Mouse (Mus musculus) brown adipose tissue, adult 24 weeks (tissue): ENCODE measurements around the gene Tns1. TPM values are rescaled to one million over a fixed set of nuclear protein-coding genes. Genes with fewer than 3 reads are reported as not detected.

Experiments
- H3K27ac ChIP-seq: fragments of 200-500 bp; replicated peaks from 2 replicates; pipeline ENCODE4 v1.5.1; 2012; ENCODE audit warnings: low read depth, mild to moderate bottlenecking, low read length
- H3K4me1 ChIP-seq: fragments of 200-500 bp; 2 replicates; pipeline ENCODE4 v1.6.1; 2012; ENCODE audit warnings: low read length, mixed read lengths; ENCODE audit not compliant: control insufficient read depth, insufficient read depth, insufficient read length
- H3K4me3 ChIP-seq: fragments of 200-500 bp; 2 replicates; pipeline ENCODE4 v1.5.1; 2012; ENCODE audit warnings: low read depth, mild to moderate bottlenecking, low read length, moderate library complexity; ENCODE audit not compliant: insufficient read depth
- polyA plus RNA-seq: library from polyadenylated mRNA; stranded (reverse); fragments of >200 nt; gene quantifications from 2 replicates; pipeline ENCODE4 v1.2.4, GENCODE M21; 2012; ENCODE audit not compliant: missing spikeins, insufficient read depth, insufficient read length

The Tns1 gene
- polyA plus RNA-seq, 1 experiment: 237 TPM

DNA sequence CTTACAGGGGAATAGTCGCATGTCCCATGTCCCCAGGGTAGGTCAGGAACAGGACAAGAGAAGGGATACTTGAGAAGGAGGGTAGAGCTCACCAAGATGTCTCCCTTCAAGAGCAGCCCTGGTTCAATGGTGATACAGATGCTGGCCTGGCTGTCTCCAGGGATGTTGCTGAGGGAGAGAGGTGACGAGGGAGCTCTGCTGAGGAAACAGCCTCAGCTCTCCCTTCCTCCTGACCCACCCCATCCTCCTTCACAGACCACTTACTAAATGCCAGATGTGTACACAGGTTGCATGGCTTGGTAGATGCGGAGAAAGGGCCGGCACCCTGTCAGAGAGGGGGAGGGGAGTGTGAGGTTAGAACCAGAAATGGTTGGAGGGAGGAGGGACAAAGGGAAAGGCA, 138.6 kb downstream of the Tns1 start:
- Histone ChIP-seq H3K27ac (no peak overlapping the region), H3K4me3 (no peak overlapping the region), H3K4me1 (peaks cover 12% of the 10 kb centered on the region; the same call in 1 of the 2 replicates)

DNA sequence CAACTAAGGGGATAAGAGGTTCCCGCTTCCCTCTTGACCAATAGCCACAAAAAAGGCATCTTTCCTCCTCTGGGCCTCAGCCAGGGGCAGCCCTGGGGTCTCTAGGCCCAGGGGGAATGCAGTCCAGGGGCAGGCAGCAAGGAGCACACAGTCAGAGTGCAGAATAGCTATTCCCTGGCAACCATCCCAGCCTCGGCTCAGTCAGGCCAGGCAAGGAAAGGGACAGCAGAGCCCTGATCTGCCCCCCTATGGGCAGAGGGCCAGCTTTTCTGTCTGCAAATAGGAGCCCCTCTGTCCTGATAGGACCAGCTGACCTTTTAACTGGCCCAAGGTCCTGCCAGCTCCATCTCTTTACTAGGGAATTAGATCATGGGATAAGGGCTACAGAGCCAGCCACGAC, 145.0 kb downstream of the Tns1 start:
- no peak overlapping the region for H3K4me3 ChIP-seq
- H3K27ac ChIP-seq: no peak overlapping the region
- peaks cover 2% of the 10 kb centered on the region; the same call in 1 of the 2 replicates for H3K4me1 ChIP-seq

GRCm38 (mm10) chr1:73978576-73978975, 145.7 kb downstream of the Tns1 start:
- H3K4me1 ChIP-seq: peaks cover 2% of the 10 kb centered on the region; the same call in 1 of the 2 replicates
- no peak overlapping the region for H3K4me3 ChIP-seq
- H3K27ac ChIP-seq: no peak overlapping the region

DNA sequence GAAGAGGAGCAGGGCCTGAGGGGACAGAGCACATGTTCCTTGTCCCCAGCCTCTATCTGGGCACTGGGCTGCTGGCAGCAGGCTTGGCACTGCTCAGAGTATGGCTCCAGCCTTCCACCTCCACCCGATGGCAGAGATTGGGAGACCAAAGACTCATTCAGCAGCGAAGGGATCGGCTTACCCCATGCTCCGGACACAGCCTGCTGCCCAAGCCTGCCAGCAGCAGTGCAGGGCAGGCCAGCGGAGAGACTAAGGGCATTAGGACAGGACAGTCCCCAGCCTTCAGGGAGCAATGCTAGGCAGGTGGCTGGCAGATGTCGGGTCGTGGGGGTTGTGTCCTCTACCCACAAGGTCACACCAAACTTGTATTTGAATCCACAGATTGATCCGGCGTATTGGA, 150.3 kb downstream of the Tns1 start:
- Histone ChIP-seq H3K4me1 (peaks cover 14% of the 10 kb centered on the region), H3K4me3 (no peak overlapping the region), H3K27ac (no peak overlapping the region)

- no peak overlapping the region for H3K4me3 ChIP-seq
- peaks cover 23% of the 10 kb centered on the region for H3K4me1 ChIP-seq
- no peak overlapping the region for H3K27ac ChIP-seq
Measured at GRCm38 (mm10) chr1:73972726-73973125, 151.5 kb downstream of the Tns1 start.

GRCm38 (mm10) chr1:73970161-73970730, 154.0 kb downstream of the Tns1 start:
- Histone ChIP-seq H3K4me3 (no peak overlapping the region), H3K27ac (peak overlapping the region; percentile 59), H3K4me1 (peaks cover 35% of the 10 kb centered on the region)

GRCm38 (mm10) chr1:73968712-73969511, 155.3 kb downstream of the Tns1 start:
- H3K27ac ChIP-seq: peak overlapping the region; percentile 36
- H3K4me3 ChIP-seq: no peak overlapping the region
- H3K4me1 ChIP-seq: peaks cover 40% of the 10 kb centered on the region

GRCm38 (mm10) chr1:73966411-73967238, 157.6 kb downstream of the Tns1 start:
- H3K4me1 ChIP-seq: peaks cover 58% of the 10 kb centered on the region

GRCm38 (mm10) chr1:73964151-73964743, 160.0 kb downstream of the Tns1 start:
- Histone ChIP-seq H3K4me1 (peaks cover 49% of the 10 kb centered on the region), H3K4me3 (no peak overlapping the region), H3K27ac (peak overlapping the region; percentile 86)

More at GRCm38 (mm10) chr1:73966411-73967238, 157.6 kb downstream of the Tns1 start:
- peak overlapping the region; percentile 62 for H3K27ac ChIP-seq
- no peak overlapping the region for H3K4me3 ChIP-seq

DNA sequence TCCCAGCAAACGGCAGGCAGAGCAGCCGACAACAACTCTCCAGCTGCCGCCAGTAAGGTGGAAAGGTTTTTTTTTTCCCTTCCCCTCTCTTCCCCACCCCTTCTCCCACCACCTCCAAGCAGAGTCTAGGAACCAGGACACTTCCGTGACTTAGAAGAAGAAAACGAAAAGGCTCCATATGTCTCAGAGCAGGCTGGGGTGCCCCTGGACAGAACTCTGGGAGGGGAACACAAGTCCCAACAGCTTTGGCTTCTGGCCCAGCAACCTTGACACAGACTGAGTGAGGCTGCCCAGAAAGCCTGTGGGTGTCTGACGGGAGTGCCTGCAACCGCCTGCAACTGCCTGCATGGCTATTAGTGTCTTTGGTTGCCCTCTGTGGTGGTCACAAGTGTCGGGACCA, 160.6 kb downstream of the Tns1 start:
- Histone ChIP-seq H3K4me3 (no peak overlapping the region), H3K27ac (peak overlapping the region; percentile 86), H3K4me1 (peaks cover 47% of the 10 kb centered on the region)

- H3K4me1 ChIP-seq: peaks cover 44% of the 10 kb centered on the region
- peak overlapping the region; percentile 87 for H3K27ac ChIP-seq
- H3K4me3 ChIP-seq: peak overlapping the region; percentile 50
Measured at GRCm38 (mm10) chr1:73962668-73963371, 161.4 kb downstream of the Tns1 start.

GRCm38 (mm10) chr1:73962049-73962448, 162.2 kb downstream of the Tns1 start:
- H3K27ac ChIP-seq: peak overlapping the region; percentile 87
- H3K4me3 ChIP-seq: peak overlapping the region; percentile 50
- peaks cover 45% of the 10 kb centered on the region for H3K4me1 ChIP-seq

- peaks cover 55% of the 10 kb centered on the region for H3K4me1 ChIP-seq
- no peak overlapping the region for H3K4me3 ChIP-seq
- H3K27ac ChIP-seq: 0 out of 2 replicates have a peak overlapping the region, but pooled peaks have one; percentile 12
Measured at GRCm38 (mm10) chr1:73959758-73960157, 164.5 kb downstream of the Tns1 start.

GRCm38 (mm10) chr1:73959344-73959743, 164.9 kb downstream of the Tns1 start:
- H3K27ac ChIP-seq: peak overlapping the region; percentile 12; the same call in 1 of the 2 replicates
- H3K4me1 ChIP-seq: peaks cover 54% of the 10 kb centered on the region

More at GRCm38 (mm10) chr1:73959344-73959743, 164.9 kb downstream of the Tns1 start:
- no peak overlapping the region for H3K4me3 ChIP-seq
